Mouse (Mus musculus) heart, postnatal 0 days (tissue): ENCODE measurements around the gene Gm11237.

ENCODE experiments used
- CTCF ChIP-seq: IDR thresholded peaks from 2 replicates; pipeline ENCODE4 v1.5.1; 2016; ENCODE audit warnings: antibody characterized with exemption, control low read depth, low read depth
- EP300 ChIP-seq: IDR thresholded peaks from 2 replicates; pipeline ENCODE4 v1.6.1; 2016; ENCODE audit warnings: antibody characterized with exemption, low read depth

GRCm38 (mm10) chr4:73599248-73599647 is 23.5 kb upstream of the Gm11237 start:
- peak; percentile 46 for TF ChIP-seq CTCF
- TF ChIP-seq EP300 = no peak
